8 mouse cellular contexts compared by ENCODE assay signal in the genomic region with DNA sequence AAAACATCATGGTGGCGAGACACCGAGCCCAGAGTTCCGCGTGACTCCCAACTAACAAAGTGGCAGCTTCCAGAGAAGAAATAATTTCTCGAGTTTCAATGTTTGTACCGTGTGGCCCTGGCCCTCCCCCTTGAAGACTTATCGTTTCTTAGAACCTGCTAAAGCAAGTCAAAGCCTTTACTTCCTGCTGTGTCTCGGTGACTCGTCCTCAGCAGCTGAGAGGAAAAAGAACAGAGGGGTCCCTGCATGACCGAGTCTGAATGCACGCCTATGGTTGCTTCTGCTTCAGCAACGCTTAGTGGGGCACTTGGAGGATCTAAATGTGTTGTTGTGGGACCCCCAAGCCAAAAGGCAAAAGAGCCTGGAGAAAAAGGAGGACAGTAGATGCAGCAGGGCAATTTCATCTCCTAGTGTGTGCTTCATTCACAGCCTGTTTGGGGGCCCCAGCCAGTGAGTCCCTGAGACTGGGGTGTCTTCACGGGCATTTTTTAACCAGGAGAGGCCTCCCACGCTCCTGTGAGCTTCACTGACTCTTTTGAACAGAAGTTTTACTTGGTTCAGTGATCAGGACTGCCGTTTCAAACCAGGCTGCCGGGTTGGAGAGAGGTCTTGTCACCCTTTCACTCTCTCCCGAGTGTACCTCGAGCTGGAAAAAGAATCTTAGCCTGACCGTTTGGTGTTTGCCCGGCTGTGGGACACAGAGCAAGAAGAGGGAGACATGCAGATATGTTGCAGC. TPM values are rescaled to one million over a fixed set of nuclear protein-coding genes. Genes with fewer than 3 reads are reported as not detected.
A peak's percentile ranks its signal among the peaks of the same experiment; 100 is the strongest.
DNase-seq lines count a peak whose midpoint lies in the region; ATAC-seq lines count a peak whose summit lies in the region.

No protein-coding gene starts in this region.

- peak; percentile 28 for DNase-seq in CD4-positive helper T cell, adult 2 months (ENCODE audit: low read depth, low spot score)
- DNase-seq in Muller cell, postnatal 12 days (ENCODE audit: inconsistent ontology term): peak; percentile 84
- DNase-seq in cerebellum, adult 11-12 months: no peak
- no peak for DNase-seq in frontal cortex, postnatal 25 days (ENCODE audit: low spot score in 2 of 2)
- no peak for DNase-seq in adrenal gland, postnatal 10 days
- DNase-seq in urinary bladder, postnatal 25 days (ENCODE audit: low spot score): no peak

- peak overlapping the region; percentile 36 for H3K4me2 ChIP-seq in intestine, embryonic 15.5 days (replicated peaks)
- peak overlapping the region; percentile 13; the same call in 1 of the 2 replicates for H3K4me2 ChIP-seq in midbrain, embryonic 16.5 days (ENCODE audit: low read length)

- no peaks in the 10 kb centered on the region for H3K36me3 ChIP-seq in intestine, embryonic 15.5 days
- no peaks in the 10 kb centered on the region for H3K36me3 ChIP-seq in midbrain, embryonic 16.5 days (ENCODE audit: control insufficient read depth, insufficient read depth, low read length)

- H3K4me1 ChIP-seq in intestine, embryonic 15.5 days (replicated peaks): peaks cover 8% of the 10 kb centered on the region
- H3K4me1 ChIP-seq in midbrain, embryonic 16.5 days (ENCODE audit: control insufficient read depth, insufficient read depth, low read length): no peaks in the 10 kb centered on the region

- H3K9me3 ChIP-seq in intestine, embryonic 15.5 days: no peaks in the 10 kb centered on the region
- no peaks in the 10 kb centered on the region for H3K9me3 ChIP-seq in midbrain, embryonic 16.5 days (replicated peaks; ENCODE audit: control insufficient read depth, low read length, poor library complexity, severe bottlenecking)

- WGBS in intestine, embryonic 15.5 days: 56% methylated on average over 20 of the region's 20 CpGs
- 15% methylated on average over 20 of the region's 20 CpGs for WGBS in midbrain, embryonic 16.5 days

- no peak for ATAC-seq in intestine, embryonic 15.5 days
- ATAC-seq in midbrain, embryonic 16.5 days: no peak

- no peak overlapping the region for H3K4me3 ChIP-seq in intestine, embryonic 15.5 days (replicated peaks)
- H3K4me3 ChIP-seq in midbrain, embryonic 16.5 days (ENCODE audit: low read depth, low read length): no peak overlapping the region

- H3K27me3 ChIP-seq in intestine, embryonic 15.5 days (replicated peaks): no peaks in the 10 kb centered on the region
- H3K27me3 ChIP-seq in midbrain, embryonic 16.5 days (ENCODE audit: control insufficient read depth, insufficient read depth, low read depth, low read length): peaks cover 2% of the 10 kb centered on the region; the same call in 1 of the 2 replicates

- H3K9ac ChIP-seq in intestine, embryonic 15.5 days: no peak overlapping the region
- H3K9ac ChIP-seq in midbrain, embryonic 16.5 days (ENCODE audit: low read depth, low read length): no peak overlapping the region

- peak overlapping the region; percentile 3; the same call in 1 of the 2 replicates for H3K27ac ChIP-seq in intestine, embryonic 15.5 days
- H3K27ac ChIP-seq in midbrain, embryonic 16.5 days (ENCODE audit: low read length): no peak overlapping the region

RNA-seq across cellular contexts. Expression of gene Map7, which starts 56.6 kb away (rescaled TPM):
- polyA plus RNA-seq in intestine, embryonic 15.5 days (2015; fragmentation: Nextera tagmentation; extraction: Ambion mirVana): 36.6 and 37.5 TPM in 2 replicates
- 8.5 and 10.3 TPM in 2 replicates for polyA plus RNA-seq in midbrain, embryonic 16.5 days (2015; fragmentation: Nextera tagmentation; extraction: Ambion mirVana)
- total RNA-seq in adrenal gland, postnatal 10 days (2021): 10 to 100 TPM; 15.9 to 18.7 TPM

Comparison
In these comparisons a context has a peak if more than half of its experiments do, and no peak if none do; other contexts are left out.
1. DNase-seq: peak in CD4-positive helper T cell, adult 2 months (single experiment) and Muller cell, postnatal 12 days (single experiment); none in cerebellum, adult 11-12 months (single experiment), frontal cortex, postnatal 25 days (0 of 2), adrenal gland, postnatal 10 days (single experiment) and urinary bladder, postnatal 25 days (single experiment).